Mouse (Mus musculus) cerebellum, adult 2 months (tissue): ENCODE data around the gene Myo18a. TPM values are rescaled to one million over a fixed set of nuclear protein-coding genes. Genes with fewer than 3 reads are reported as not detected.

Experiments used
- DNase-seq, 2 experiments: peaks; one replicate each; pipeline ENCODE4 v3.0.0; 2021
- H3K27ac ChIP-seq: fragments of 200-500 bp; 2 replicates; pipeline ENCODE4 v1.5.1; 2012; ENCODE audit warnings: low read length, control low read depth, inconsistent platforms; ENCODE audit not compliant: insufficient read depth
- H3K27me3 ChIP-seq: fragments of 200-500 bp; 2 replicates; pipeline ENCODE4 v1.6.1; 2012; ENCODE audit warnings: inconsistent platforms, mild to moderate bottlenecking, low read length, moderate library complexity; ENCODE audit not compliant: control insufficient read depth, insufficient read depth
- H3K4me1 ChIP-seq: fragments of 200-500 bp; 2 replicates; pipeline ENCODE4 v1.6.1; 2011; ENCODE audit warnings: low read length; ENCODE audit not compliant: control insufficient read depth, insufficient read depth
- H3K4me3 ChIP-seq: fragments of 200-500 bp; replicated peaks from 2 replicates; pipeline ENCODE3; 2011; ENCODE audit warnings: mild to moderate bottlenecking, low read depth, low read length, control low read depth; ENCODE audit not compliant: insufficient read depth
- CTCF ChIP-seq: fragments of 200-500 bp; IDR thresholded peaks from 2 replicates; pipeline ENCODE4 v1.5.1; 2011; ENCODE audit warnings: low read depth, mild to moderate bottlenecking, control low read depth, low read length, moderate library complexity, borderline replicate concordance; ENCODE audit not compliant: insufficient read depth
- POLR2A ChIP-seq: fragments of 200-500 bp; IDR thresholded peaks from 2 replicates; pipeline ENCODE4 v1.6.1; 2011; ENCODE audit warnings: low read length, control low read depth, borderline replicate concordance; ENCODE audit not compliant: insufficient read depth
- WGBS: fragments of 180-500 bp; shearing (Covaris S2); methylation state at CpG from one replicate; pipeline ENCODE4 v1.1.7; 2018; 5-methylcytosine and 5-hydroxymethylcytosine counted together
- polyA plus RNA-seq: library from polyadenylated mRNA; depleted of rRNA; stranded (reverse); fragments of >200 nt; gene quantifications from 2 replicates; pipeline ENCODE4 v1.2.3, GENCODE M21; 2012

The Myo18a gene
- polyA plus RNA-seq, 1 experiment = 62.1 TPM

DNA sequence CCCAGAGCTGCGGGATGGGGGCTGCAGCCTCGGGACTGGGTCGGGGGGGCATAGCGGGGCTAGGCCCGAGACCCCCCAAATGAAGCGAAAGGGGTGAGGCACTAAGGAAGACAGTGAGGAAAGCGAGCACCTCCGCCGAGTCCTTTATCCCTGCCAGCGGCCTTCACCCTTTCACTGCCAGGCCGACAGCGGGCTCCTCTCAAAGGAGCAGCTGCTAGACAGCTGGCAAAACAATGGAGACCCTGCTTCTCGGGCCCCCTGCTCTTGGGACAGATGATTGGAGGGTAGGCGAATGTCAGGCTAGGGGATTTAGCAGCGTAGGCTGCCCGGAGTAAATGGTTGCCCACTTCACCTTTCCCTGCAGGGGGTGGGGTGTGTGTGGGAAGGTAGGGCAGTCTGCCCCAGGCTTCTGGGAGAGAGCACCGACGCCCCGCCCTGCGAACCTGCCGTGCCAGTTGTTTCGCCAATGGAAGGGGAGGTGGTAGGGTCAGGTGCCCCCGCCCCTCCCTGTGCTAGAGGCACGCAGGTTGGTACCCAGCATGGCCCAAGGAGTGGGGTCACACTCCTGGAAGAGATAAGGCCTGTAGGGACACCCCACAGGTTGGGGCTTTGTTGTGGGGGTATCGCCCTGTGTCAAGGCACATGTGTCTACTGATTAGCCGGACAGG, 761 bp downstream of the Myo18a start:
- WGBS = 4% methylated on average over 26 of the region's 26 CpGs
- H3K4me1 ChIP-seq = peaks cover 17% of the 10 kb centered on the region
- TF ChIP-seq POLR2A (no peak), CTCF (no peak)
- H3K27me3 ChIP-seq = no peaks in the 10 kb centered on the region
- peak overlapping the region; percentile 91 for H3K4me3 ChIP-seq
- peak; percentile 60 to 65 for DNase-seq
- peak overlapping the region; percentile 87 for H3K27ac ChIP-seq

DNA sequence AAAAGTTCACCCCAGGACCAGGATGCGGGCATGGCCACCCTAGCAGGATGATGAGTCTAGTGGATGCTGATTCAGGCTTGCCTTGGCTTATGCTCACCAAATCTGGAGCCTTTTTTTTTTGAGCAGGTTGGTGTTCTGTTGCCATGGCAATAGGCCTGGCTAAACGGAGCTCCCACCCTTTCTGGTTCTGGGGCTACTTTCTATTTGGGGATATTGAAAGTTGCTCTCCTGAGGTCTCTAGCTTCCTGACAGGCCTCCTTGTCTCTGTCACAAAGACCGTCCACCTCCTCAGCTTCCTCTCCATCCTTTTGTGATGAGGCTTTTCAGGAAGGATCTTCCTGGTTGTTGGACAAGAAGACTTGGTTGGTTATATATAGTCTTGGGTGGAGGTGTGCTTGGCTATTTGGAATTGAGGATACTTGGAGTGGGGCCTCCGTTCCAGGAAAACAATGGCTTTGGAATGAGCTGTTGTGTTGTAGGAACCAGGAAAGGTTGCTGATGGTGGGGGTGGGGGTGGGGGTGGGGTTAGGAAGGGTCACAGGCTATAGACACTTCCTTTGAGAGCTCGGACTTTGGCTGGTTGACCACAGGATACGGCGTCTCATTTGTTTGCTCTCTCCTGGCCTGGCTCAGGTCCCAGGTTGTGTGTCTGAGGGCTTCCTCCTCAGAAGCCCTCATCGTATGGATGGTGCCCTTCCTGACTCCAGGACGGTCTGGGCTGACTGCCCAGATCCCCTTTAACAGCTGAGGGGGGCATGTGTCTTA, 1.8 kb downstream of the Myo18a start:
- 31% methylated on average over 9 of the region's 9 CpGs for WGBS
- peak; percentile 34 to 46 for DNase-seq
- H3K27ac ChIP-seq = no peak overlapping the region

DNA sequence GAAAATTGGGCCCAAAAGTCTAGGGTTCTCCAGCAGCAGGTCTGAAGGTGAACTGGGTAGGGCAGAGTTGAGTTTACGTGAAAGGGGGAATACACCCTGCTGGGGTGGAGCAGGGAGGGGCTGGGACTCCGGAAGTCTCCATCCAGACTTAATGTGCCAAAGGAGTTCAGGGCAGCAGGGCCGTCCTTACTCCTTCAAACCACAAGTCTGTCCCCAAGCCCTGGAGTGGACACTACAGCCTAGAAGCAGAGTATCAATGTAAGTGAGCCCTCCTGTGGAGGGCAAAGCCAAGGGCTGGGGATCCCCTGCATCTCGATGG, 2.4 kb downstream of the Myo18a start:
- Histone ChIP-seq H3K27ac (no peak overlapping the region), H3K4me1 (peaks cover 17% of the 10 kb centered on the region), H3K4me3 (no peak overlapping the region), H3K27me3 (no peaks in the 10 kb centered on the region)
- no peak for DNase-seq
- no peak for TF ChIP-seq POLR2A
- no peak for TF ChIP-seq CTCF
- 44% methylated on average over 4 of the region's 4 CpGs for WGBS

More for the DNA sequence above, 1.8 kb downstream of the Myo18a start:
- Histone ChIP-seq H3K4me3 (peak overlapping the region; percentile 91), H3K4me1 (peaks cover 17% of the 10 kb centered on the region), H3K27me3 (no peaks in the 10 kb centered on the region)
- TF ChIP-seq POLR2A = no peak
- TF ChIP-seq CTCF = no peak

DNA sequence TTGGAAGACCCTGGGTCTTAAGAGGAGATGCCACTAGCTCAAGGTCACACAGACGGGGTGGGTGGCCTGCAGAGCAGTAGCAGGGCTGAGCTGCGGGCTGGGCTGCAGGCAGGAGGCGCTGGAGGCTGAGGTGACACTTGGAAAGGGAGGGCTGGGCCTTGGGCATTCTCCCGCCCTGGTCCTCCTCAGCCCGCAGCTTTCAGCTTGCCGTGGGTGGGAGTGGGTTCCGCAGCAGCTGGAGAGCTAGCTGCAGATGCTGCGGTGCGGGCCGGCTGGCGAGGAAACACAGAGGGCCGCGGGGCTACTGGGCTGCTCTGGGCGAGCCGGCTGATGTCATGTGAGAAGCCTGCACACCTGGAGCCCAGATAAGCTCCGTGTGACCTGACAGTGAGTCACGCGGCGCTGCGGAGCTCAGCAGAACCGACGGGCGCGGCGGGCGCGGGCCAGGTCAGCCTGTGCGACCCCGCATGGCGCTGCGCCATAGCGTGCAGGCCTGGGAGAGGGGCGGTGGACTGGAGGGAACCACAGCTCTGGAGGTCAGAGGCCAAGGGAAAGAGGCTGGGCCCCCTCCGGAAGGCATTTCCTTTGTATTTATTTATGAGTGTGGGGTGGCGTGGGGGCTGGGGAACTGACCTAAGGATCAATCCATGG, 3.4 kb downstream of the Myo18a start:
- 21% methylated on average over 35 of the region's 35 CpGs for WGBS
- no peaks in the 10 kb centered on the region for H3K27me3 ChIP-seq
- no peak for TF ChIP-seq POLR2A
- peak; percentile 42; the same call in 1 of the 2 replicates for TF ChIP-seq CTCF
- peaks cover 17% of the 10 kb centered on the region for H3K4me1 ChIP-seq
- peak overlapping the region; percentile 8 for H3K4me3 ChIP-seq
- no peak overlapping the region; the same call in 1 of the 2 replicates for H3K27ac ChIP-seq
- peak; percentile 43 to 57 for DNase-seq

DNA sequence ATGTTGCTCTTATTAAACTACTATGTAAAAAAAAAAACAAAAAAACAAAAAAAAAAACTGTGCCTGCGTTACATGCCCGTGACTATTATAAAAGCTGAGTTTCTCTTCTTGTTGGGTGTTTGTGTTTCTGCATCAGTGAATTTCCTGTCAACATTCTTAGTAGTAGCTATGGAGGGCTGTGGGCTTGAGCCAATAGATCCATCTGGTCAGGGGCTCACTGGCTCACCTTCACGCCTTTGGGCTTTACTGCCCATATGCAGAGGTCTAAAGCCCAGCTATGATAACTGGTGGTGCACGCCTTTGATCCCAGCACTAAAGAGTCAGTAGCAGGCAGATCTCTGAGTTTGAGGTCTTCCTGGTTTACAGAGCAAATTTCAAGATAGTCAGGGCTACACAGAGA, 6.5 kb downstream of the Myo18a start:
- no peak for DNase-seq
- 44% methylated on average over 4 of the region's 4 CpGs for WGBS
- H3K27me3 ChIP-seq = no peaks in the 10 kb centered on the region
- H3K4me3 ChIP-seq = no peak overlapping the region
- no peak for TF ChIP-seq POLR2A
- TF ChIP-seq CTCF = no peak
- H3K27ac ChIP-seq = no peak overlapping the region
- H3K4me1 ChIP-seq = peaks cover 16% of the 10 kb centered on the region

DNA sequence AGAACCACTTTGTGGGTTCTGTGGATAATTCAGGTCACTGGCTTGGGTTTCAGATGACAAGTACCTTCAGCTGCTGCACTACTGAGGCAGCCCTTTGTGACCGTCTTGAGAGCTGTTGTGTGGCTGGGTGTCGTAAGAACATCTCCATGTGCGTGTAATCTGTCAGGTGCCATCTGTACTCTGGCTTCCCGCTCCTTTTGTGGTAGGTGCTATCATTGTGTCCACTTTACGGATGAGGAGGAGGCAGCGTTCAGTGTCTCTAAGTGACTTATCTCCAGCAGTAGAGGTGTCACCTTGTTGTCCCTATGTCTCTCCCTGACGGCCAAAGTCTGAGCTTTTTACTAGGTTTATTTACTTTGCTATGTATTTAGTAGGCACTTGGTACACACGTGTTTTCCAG, 7.3 kb downstream of the Myo18a start:
- H3K4me3 ChIP-seq = no peak overlapping the region
- DNase-seq = no peak
- H3K27ac ChIP-seq = no peak overlapping the region
- H3K4me1 ChIP-seq = peaks cover 13% of the 10 kb centered on the region
- no peaks in the 10 kb centered on the region for H3K27me3 ChIP-seq
- WGBS = 84% methylated on average over 8 of the region's 8 CpGs
- TF ChIP-seq POLR2A (no peak), CTCF (no peak)

DNA sequence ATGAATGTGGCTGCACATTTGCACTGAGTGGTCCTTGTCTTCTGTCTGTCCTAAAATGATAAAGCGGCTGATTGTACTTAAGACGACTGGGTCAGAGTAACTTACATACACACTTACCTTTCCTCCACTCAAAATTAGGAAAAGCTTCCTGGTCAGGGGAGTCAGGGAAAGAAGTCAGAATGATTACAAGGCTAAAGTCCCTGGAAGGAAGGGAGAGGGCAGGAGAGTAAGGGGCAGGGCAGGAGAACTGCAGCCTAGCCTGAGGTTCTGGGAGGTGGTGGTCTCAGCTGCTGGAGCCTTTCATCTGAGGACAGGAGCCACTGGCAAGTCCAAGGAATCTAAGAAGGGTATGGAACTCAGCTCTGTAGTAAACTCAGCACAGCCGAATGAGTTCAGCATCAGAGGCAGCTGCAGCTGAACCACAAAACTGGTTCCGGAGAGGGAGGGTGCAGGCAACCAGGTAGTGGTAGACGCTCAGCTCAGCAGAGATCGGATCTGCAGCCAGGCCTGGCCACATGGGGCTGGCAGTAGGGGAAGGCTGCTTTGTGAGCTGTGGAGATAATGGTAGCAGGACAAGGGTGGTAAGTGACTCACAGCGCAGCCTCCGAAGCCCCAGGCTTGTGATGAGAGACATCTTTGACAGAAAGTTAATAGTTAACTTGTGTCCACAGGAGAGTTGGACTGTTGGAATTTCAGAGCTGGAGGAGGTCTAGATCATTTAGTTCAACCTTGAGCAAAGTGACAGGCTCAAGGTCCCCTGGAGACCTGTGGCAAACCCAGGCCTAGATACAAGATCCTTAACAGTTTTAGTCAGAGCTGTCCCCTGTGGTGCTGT, 9.1 kb downstream of the Myo18a start:
- WGBS = 68% methylated on average over 8 of the region's 8 CpGs
- H3K27ac ChIP-seq = no peak overlapping the region
- TF ChIP-seq POLR2A (no peak), CTCF (no peak)
- peak in 1 of 2 experiments; percentile 41 for DNase-seq
- no peak overlapping the region for H3K4me3 ChIP-seq
- H3K4me1 ChIP-seq = peaks cover 5% of the 10 kb centered on the region
- H3K27me3 ChIP-seq = no peaks in the 10 kb centered on the region
